Mouse (Mus musculus) spleen, postnatal 4 days (tissue): Measurements from ENCODE around the gene Vmn2r-ps130.
"Not testable (repeated sequence)": the region's sequence is repeated elsewhere in the genome, so short reads cannot be mapped to it uniquely, and the experiment has no call there.

ENCODE experiments used
- DNase-seq, 2 experiments: peaks; one replicate each; pipeline ENCODE4 v3.0.0; 2022; ENCODE audit warnings: low spot score in 2 of 2

Gene Vmn2r-ps130

DNA sequence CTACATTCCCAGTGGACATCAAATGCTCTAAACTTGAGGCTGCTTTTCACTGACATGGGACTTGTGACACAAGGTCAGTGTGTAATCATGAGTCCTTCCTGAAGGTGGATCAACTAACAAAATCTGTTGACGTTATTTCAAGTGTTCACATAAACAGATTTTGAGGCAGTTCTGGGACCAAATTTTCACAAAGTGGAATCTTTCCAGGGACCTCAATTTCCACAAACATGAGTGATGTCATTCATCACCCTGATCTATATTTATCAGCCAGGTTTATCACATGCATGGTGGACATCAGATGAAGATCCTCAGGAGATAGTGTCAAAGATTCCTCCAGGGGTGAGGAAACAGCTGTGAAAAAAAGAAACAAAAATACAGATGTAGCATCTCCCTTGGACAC is at the start of gene Vmn2r-ps130:
Gene Vmn2r-ps130 (plus strand): TSS at position 301 of the 400 bp plus-strand sequence.
- DNase-seq = not testable (repeated sequence)
